Comparison of ENCODE assay signal across 11 mouse cellular contexts in the genomic region with DNA sequence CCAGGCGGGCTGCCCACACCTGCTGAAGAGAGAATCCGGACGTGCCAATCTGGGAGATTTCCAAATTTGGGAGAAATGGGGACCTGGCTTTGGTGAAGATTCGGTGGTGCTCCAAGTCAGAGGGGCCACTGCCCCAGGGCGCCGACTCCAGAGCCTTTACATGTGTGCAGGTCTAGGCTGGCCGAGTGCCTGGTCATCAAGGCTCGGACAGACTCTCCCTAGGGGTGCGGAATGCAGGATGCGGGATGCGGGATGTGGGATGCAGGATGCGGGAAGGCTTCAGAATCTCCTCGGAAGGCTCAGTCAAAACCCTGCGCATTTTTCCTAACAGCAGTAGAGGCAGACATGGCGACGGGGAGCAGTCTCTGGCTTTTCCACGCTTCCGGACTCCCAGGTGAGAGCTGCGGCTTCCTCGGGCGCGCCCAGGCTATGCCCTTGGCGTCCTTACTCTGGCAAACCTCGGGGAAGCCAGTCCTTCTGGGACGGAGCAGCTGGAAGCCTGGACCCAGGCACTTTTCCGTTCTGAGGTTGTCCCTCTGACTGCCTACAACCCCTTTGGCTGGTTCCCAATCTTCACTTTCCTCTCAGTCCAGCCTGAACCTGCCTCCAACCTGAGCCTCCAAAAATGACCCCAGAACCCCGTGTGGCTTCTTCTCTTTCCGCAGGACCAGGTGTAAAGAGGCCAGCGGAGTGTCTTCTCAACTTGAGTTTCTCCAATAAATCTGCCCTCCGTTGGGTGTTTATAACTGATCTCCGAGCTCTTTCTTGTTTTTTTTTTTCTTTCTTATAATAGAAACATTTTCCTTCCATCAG. TPM values are rescaled to one million over a fixed set of nuclear protein-coding genes. Genes with fewer than 3 reads are reported as not detected.
A peak's percentile ranks its signal among the peaks of the same experiment; 100 is the strongest.
DNase-seq lines count a peak whose midpoint lies in the region; ATAC-seq lines count a peak whose summit lies in the region.
"Had no signal": no experiment of that assay in that cellular context is flagged by ENCODE, and none has a peak within 500 bp of the region (broad histone marks: within the 10 kb centered on the region; RNA-seq: fewer than 3 reads in every experiment).

No protein-coding gene starts in this region.

- H3K27ac ChIP-seq in neural tube, embryonic 11.5 days (ENCODE audit: low read depth, low read length): peak overlapping the region; percentile 100
- no peak overlapping the region for H3K27ac ChIP-seq in intestine, embryonic 15.5 days
- H3K27ac ChIP-seq: forebrain, embryonic 10.5 days; limb, embryonic 12.5 days had no signal

- H3K9me3 ChIP-seq in neural tube, embryonic 11.5 days (ENCODE audit: control insufficient read depth, low read length): no peaks in the 10 kb centered on the region
- no peaks in the 10 kb centered on the region for H3K9me3 ChIP-seq in intestine, embryonic 15.5 days
- H3K9me3 ChIP-seq: forebrain, embryonic 10.5 days; limb, embryonic 12.5 days had no signal

- H3K9ac ChIP-seq in neural tube, embryonic 11.5 days (ENCODE audit: low read length): peak overlapping the region; percentile 100
- no peak overlapping the region for H3K9ac ChIP-seq in intestine, embryonic 15.5 days
- H3K9ac ChIP-seq: limb, embryonic 12.5 days had no signal

- H3K4me2 ChIP-seq in neural tube, embryonic 11.5 days (ENCODE audit: low read depth): peak overlapping the region; percentile 100
- peak overlapping the region; percentile 45 for H3K4me2 ChIP-seq in intestine, embryonic 15.5 days (replicated peaks)
- H3K4me2 ChIP-seq: limb, embryonic 12.5 days had no signal

- WGBS in neural tube, embryonic 11.5 days: 2% methylated on average over 28 of the region's 31 CpGs
- 12% methylated on average over 31 of the region's 31 CpGs for WGBS in intestine, embryonic 15.5 days

- H3K4me3 ChIP-seq in neural tube, embryonic 11.5 days (ENCODE audit: low read depth, low read length): peak overlapping the region; percentile 96
- H3K4me3 ChIP-seq in intestine, embryonic 15.5 days (replicated peaks): no peak overlapping the region
- H3K4me3 ChIP-seq: forebrain, embryonic 10.5 days; limb, embryonic 12.5 days had no signal

- ATAC-seq in neural tube, embryonic 11.5 days (ENCODE audit: insufficient read depth, low FRiP score, low TSS enrichment): no peak
- ATAC-seq in intestine, embryonic 15.5 days: no peak
- no peak for ATAC-seq in inflammation-experienced regulatory T-cells, adult 6 months
- ATAC-seq: midbrain, embryonic 16.5 days had no signal

- H3K27me3 ChIP-seq in neural tube, embryonic 11.5 days (ENCODE audit: control insufficient read depth, insufficient read depth, low read length): peaks cover 5% of the 10 kb centered on the region; the same call in 1 of the 2 replicates
- peaks cover 70% of the 10 kb centered on the region for H3K27me3 ChIP-seq in intestine, embryonic 15.5 days (replicated peaks)

- H3K36me3 ChIP-seq in neural tube, embryonic 11.5 days (ENCODE audit: control insufficient read depth, insufficient read depth, low read length): no peaks in the 10 kb centered on the region
- H3K36me3 ChIP-seq in intestine, embryonic 15.5 days: no peaks in the 10 kb centered on the region
- H3K36me3 ChIP-seq: forebrain, embryonic 10.5 days; limb, embryonic 12.5 days had no signal

- DNase-seq in neural tube, embryonic 11.5 days (ENCODE audit: low spot score): no peak
- no peak for DNase-seq in neural tube, embryonic 10.5 days (ENCODE audit: extremely low spot score, low spot score)
- DNase-seq in kidney, postnatal 25 days: peak; percentile 64 to 77
- no peak for DNase-seq in frontal cortex, postnatal 10 days (ENCODE audit: low spot score in 2 of 2)
- DNase-seq in cerebellum, postnatal 36 days: no peak

- H3K4me1 ChIP-seq in neural tube, embryonic 11.5 days (ENCODE audit: control insufficient read depth, insufficient read depth, low read length): peaks cover 23% of the 10 kb centered on the region
- peaks cover 22% of the 10 kb centered on the region for H3K4me1 ChIP-seq in intestine, embryonic 15.5 days (replicated peaks)

RNA-seq across cellular contexts. Expression of gene Hoxb8, which starts 2.1 kb away (rescaled TPM):
- 27.9 and 28.2 TPM in 2 replicates for polyA plus RNA-seq in neural tube, embryonic 11.5 days (2014; fragmentation: Nextera tagmentation; extraction: Ambion mirVana)
- polyA plus RNA-seq in intestine, embryonic 15.5 days (2015; fragmentation: Nextera tagmentation; extraction: Ambion mirVana): 1.1 and 1.5 TPM in 2 replicates
- not detected for polyA plus RNA-seq in inflammation-experienced regulatory T-cells, adult 6 months (2017; shearing (Covaris generic))
- polyA plus RNA-seq: forebrain, embryonic 10.5 days; heart, embryonic 14.5 days; midbrain, embryonic 16.5 days had no signal

RNA-seq across cellular contexts. Expression of gene Hoxb7, which starts 6.8 kb away (rescaled TPM):
- 65.5 and 65.9 TPM in 2 replicates for polyA plus RNA-seq in neural tube, embryonic 11.5 days (2014; fragmentation: Nextera tagmentation; extraction: Ambion mirVana)
- polyA plus RNA-seq in intestine, embryonic 15.5 days (2015; fragmentation: Nextera tagmentation; extraction: Ambion mirVana): 10.7 and 12.4 TPM in 2 replicates
- not detected for polyA plus RNA-seq in inflammation-experienced regulatory T-cells, adult 6 months (2017; shearing (Covaris generic))
- polyA plus RNA-seq: forebrain, embryonic 10.5 days; heart, embryonic 14.5 days; midbrain, embryonic 16.5 days had no signal

RNA-seq across cellular contexts. Expression of gene Hoxb9, which starts 8.4 kb away (rescaled TPM):
- 60.7 and 67.9 TPM in 2 replicates for polyA plus RNA-seq in neural tube, embryonic 11.5 days (2014; fragmentation: Nextera tagmentation; extraction: Ambion mirVana)
- polyA plus RNA-seq in intestine, embryonic 15.5 days (2015; fragmentation: Nextera tagmentation; extraction: Ambion mirVana): 1.2 and 1.3 TPM in 2 replicates
- polyA plus RNA-seq in inflammation-experienced regulatory T-cells, adult 6 months (2017; shearing (Covaris generic)): not detected
- polyA plus RNA-seq: forebrain, embryonic 10.5 days; heart, embryonic 14.5 days; midbrain, embryonic 16.5 days had no signal

RNA-seq across cellular contexts. Expression of gene Hoxb6, which starts 12.6 kb away (rescaled TPM):
- polyA plus RNA-seq in neural tube, embryonic 11.5 days (2014; fragmentation: Nextera tagmentation; extraction: Ambion mirVana): 81.4 and 87.2 TPM in 2 replicates
- polyA plus RNA-seq in intestine, embryonic 15.5 days (2015; fragmentation: Nextera tagmentation; extraction: Ambion mirVana): 14.4 and 16.1 TPM in 2 replicates
- not detected for polyA plus RNA-seq in inflammation-experienced regulatory T-cells, adult 6 months (2017; shearing (Covaris generic))
- polyA plus RNA-seq: forebrain, embryonic 10.5 days; heart, embryonic 14.5 days; midbrain, embryonic 16.5 days had no signal

RNA-seq across cellular contexts. Expression of gene Hoxb5, which starts 23.5 kb away (rescaled TPM):
- 49.0 and 49.1 TPM in 2 replicates for polyA plus RNA-seq in neural tube, embryonic 11.5 days (2014; fragmentation: Nextera tagmentation; extraction: Ambion mirVana)
- polyA plus RNA-seq in intestine, embryonic 15.5 days (2015; fragmentation: Nextera tagmentation; extraction: Ambion mirVana): 27.2 and 31.3 TPM in 2 replicates
- not detected for polyA plus RNA-seq in inflammation-experienced regulatory T-cells, adult 6 months (2017; shearing (Covaris generic))
- polyA plus RNA-seq: forebrain, embryonic 10.5 days; midbrain, embryonic 16.5 days had no signal

Comparison
In these comparisons a context has a peak if more than half of its experiments do, and no peak if none do; other contexts are left out.
1. DNase-seq: peak in kidney, postnatal 25 days (2 of 2); none in neural tube, embryonic 11.5 days (single experiment), neural tube, embryonic 10.5 days (single experiment), frontal cortex, postnatal 10 days (0 of 2) and cerebellum, postnatal 36 days (0 of 2).
2. RNA of gene Hoxb8, which starts 2.1 kb away (polyA plus RNA-seq): 27.9 to 28.2 TPM in neural tube, embryonic 11.5 days; 1.1 to 1.5 TPM in intestine, embryonic 15.5 days and not detected in inflammation-experienced regulatory T-cells, adult 6 months; every median in the first group is over 10 times any median in the second.
3. RNA of gene Hoxb7, which starts 6.8 kb away (polyA plus RNA-seq): 65.5 to 65.9 TPM in neural tube, embryonic 11.5 days and 10.7 to 12.4 TPM in intestine, embryonic 15.5 days; not detected in inflammation-experienced regulatory T-cells, adult 6 months; every median in the first group is over 10 times any median in the second.
4. RNA of gene Hoxb9, which starts 8.4 kb away (polyA plus RNA-seq): 60.7 to 67.9 TPM in neural tube, embryonic 11.5 days; 1.2 to 1.3 TPM in intestine, embryonic 15.5 days and not detected in inflammation-experienced regulatory T-cells, adult 6 months; every median in the first group is over 10 times any median in the second.